Comparison of ENCODE assay signal across 8 mouse cellular contexts in the genomic region with DNA sequence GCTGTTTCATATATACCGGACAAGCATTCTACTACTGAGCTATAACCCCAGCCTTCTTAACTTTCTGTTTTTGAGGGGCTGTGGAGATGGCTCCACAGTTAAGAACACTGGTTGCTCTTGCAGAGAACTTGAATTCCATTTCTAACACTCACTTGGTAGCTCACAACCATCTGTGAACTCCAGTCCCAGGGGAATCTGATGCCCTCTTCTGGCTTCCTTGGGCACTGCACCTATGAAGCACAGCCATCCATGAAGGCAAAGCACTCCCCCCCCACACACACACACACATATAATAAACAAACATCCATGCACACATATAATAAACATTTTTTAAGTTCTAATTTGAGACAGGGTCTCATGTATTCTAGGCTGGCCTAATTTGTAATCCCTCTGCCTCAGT. TPM values are rescaled to one million over a fixed set of nuclear protein-coding genes. Genes with fewer than 3 reads are reported as not detected.
A peak's percentile ranks its signal among the peaks of the same experiment; 100 is the strongest.
DNase-seq lines count a peak whose midpoint lies in the region; TF ChIP-seq lines count a peak whose summit lies in the region.

No protein-coding gene starts in this region.

- H3K27me3 ChIP-seq in spleen, adult 2 months (ENCODE audit: control insufficient read depth, insufficient read depth, low read length), result no peaks in the 10 kb centered on the region

- H3K36me3 ChIP-seq in spleen, adult 2 months (ENCODE audit: control insufficient read depth, insufficient read depth, low read length), result peaks cover 37% of the 10 kb centered on the region

- 95% methylated on average over 1 of the region's 1 CpGs for WGBS in spleen, adult 2 months

- no peak for TF ChIP-seq POLR2A in spleen, adult 2 months (IDR thresholded peaks at IDR 0.05; ENCODE audit: low read depth, low read length)

- peak; percentile 49; the same call in 1 of the 2 replicates for TF ChIP-seq CTCF in spleen, adult 2 months (IDR thresholded peaks at IDR 0.05; ENCODE audit: extremely low read depth, insufficient read depth, insufficient read length, insufficient replicate concordance)

- H3K4me3 ChIP-seq in spleen, adult 2 months (ENCODE audit: extremely low read depth, insufficient read depth, insufficient read length), result no peak overlapping the region

- H3K4me1 ChIP-seq in spleen, adult 2 months (ENCODE audit: control insufficient read depth, insufficient read depth, insufficient read length), result peaks cover 12% of the 10 kb centered on the region; the same call in 1 of the 2 replicates

- DNase-seq in cerebellum, adult 9-10 months, result peak; percentile 66
- no peak for DNase-seq in cerebellum, adult 11-12 months
- DNase-seq in ovary, postnatal 36 days (ENCODE audit: low spot score), result peak; percentile 59
- DNase-seq in ovary, adult 18-20 months (ENCODE audit: low spot score), result no peak
- peak; percentile 78 for DNase-seq in embryo, embryonic 10.5 days (ENCODE audit: low spot score)
- peak; percentile 76 for DNase-seq in kidney, postnatal 14 days
- DNase-seq in lung, postnatal 14 days, result peak; percentile 83
- peak; percentile 57 to 76 for DNase-seq in spleen, adult 2 months (ENCODE audit: low read depth in 1 of 2, low spot score in 2 of 2)

- H3K27ac ChIP-seq in spleen, adult 2 months (ENCODE audit: insufficient read depth, low read length), result no peak overlapping the region

RNA-seq across cellular contexts. Expression of gene Dexi, which starts 20.0 kb away (rescaled TPM):
- polyA plus RNA-seq in spleen, adult 2 months (2012; rRNA removed), result 40.8 and 55.1 TPM in 2 replicates

RNA-seq across cellular contexts. Expression of gene Clec16a, which starts 22.3 kb away (rescaled TPM):
- 8.2 and 10.0 TPM in 2 replicates for polyA plus RNA-seq in spleen, adult 2 months (2012; rRNA removed)

RNA-seq across cellular contexts. Expression of gene Ciita, which starts 43.0 kb away (rescaled TPM):
- polyA plus RNA-seq in spleen, adult 2 months (2012; rRNA removed), result 82.2 and 98.8 TPM in 2 replicates

Comparison
In these comparisons a context has a peak if more than half of its experiments do, and no peak if none do; other contexts are left out.
1. DNase-seq: peak in cerebellum, adult 9-10 months (single experiment), ovary, postnatal 36 days (single experiment), embryo, embryonic 10.5 days (single experiment), kidney, postnatal 14 days (single experiment), lung, postnatal 14 days (single experiment) and spleen, adult 2 months (2 of 2); none in cerebellum, adult 11-12 months (single experiment) and ovary, adult 18-20 months (single experiment).